Comparison of ENCODE assay signal across 26 mouse cellular contexts in the genomic region with DNA sequence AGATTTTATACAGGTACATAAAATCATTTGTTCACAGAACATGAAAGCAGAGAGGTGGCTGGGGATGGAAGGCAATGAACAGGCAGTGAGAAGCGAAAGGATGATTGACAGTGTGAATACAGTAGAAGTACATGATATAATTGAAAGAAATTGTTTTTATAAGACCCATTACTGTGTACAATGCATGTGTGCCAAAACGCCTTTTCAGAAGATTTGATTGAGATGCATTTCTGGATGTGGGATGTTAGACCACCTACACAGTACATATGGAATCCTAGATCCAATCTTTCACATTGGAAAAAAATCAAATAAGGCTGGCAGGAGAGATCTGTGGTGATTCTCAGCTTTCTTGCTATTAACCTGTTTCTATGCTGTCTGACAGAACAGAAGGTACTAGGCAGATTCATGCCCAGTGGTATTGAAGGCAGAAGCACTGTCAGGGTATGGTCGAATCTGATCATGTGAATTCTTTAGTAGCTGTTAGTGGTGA.
DNase-seq lines count a peak whose midpoint lies in the region; ATAC-seq lines count a peak whose summit lies in the region.
"Had no signal": no experiment of that assay in that cellular context is flagged by ENCODE, and none has a peak within 500 bp of the region (broad histone marks: within the 10 kb centered on the region; RNA-seq: fewer than 3 reads in every experiment).

No protein-coding gene starts in this region.

- H3K4me2 ChIP-seq in forebrain, embryonic 14.5 days (ENCODE audit: low read length) = no peak overlapping the region
- H3K4me2 ChIP-seq: kidney, embryonic 15.5 days; limb, embryonic 12.5 days; liver, embryonic 15.5 days; lung, embryonic 14.5 days had no signal

- H3K9ac ChIP-seq in forebrain, embryonic 14.5 days (ENCODE audit: low read length) = no peak overlapping the region
- H3K9ac ChIP-seq: kidney, embryonic 15.5 days; limb, embryonic 12.5 days; liver, embryonic 15.5 days; lung, embryonic 14.5 days had no signal

- no peak overlapping the region for H3K4me3 ChIP-seq in forebrain, embryonic 14.5 days (ENCODE audit: low read depth, low read length)
- no peak overlapping the region for H3K4me3 ChIP-seq in forebrain, embryonic 10.5 days
- H3K4me3 ChIP-seq: hindbrain, embryonic 10.5 days; kidney, embryonic 15.5 days; limb, embryonic 12.5 days; liver, embryonic 15.5 days had no signal

- no peaks in the 10 kb centered on the region for H3K4me1 ChIP-seq in forebrain, embryonic 14.5 days (ENCODE audit: control insufficient read depth, insufficient read depth, low read length)
- no peaks in the 10 kb centered on the region for H3K4me1 ChIP-seq in forebrain, embryonic 10.5 days
- H3K4me1 ChIP-seq: hindbrain, embryonic 10.5 days; kidney, embryonic 15.5 days; limb, embryonic 12.5 days; liver, embryonic 15.5 days had no signal

- no peak overlapping the region for H3K27ac ChIP-seq in forebrain, embryonic 14.5 days (ENCODE audit: low read depth, low read length)
- no peak overlapping the region for H3K27ac ChIP-seq in forebrain, embryonic 10.5 days
- H3K27ac ChIP-seq: hindbrain, embryonic 10.5 days; kidney, embryonic 15.5 days; limb, embryonic 12.5 days; liver, embryonic 15.5 days had no signal

- 70% methylated on average over 3 of the region's 3 CpGs for WGBS in forebrain, embryonic 14.5 days
- WGBS in forebrain, embryonic 10.5 days = 87% methylated on average over 3 of the region's 3 CpGs

- H3K36me3 ChIP-seq in forebrain, embryonic 14.5 days (ENCODE audit: control insufficient read depth, insufficient read depth, low read length) = no peaks in the 10 kb centered on the region
- H3K36me3 ChIP-seq in forebrain, embryonic 10.5 days (replicated peaks) = no peaks in the 10 kb centered on the region
- H3K36me3 ChIP-seq: hindbrain, embryonic 10.5 days; kidney, embryonic 15.5 days; limb, embryonic 12.5 days; liver, embryonic 15.5 days had no signal

- intact Hi-C loops in left cerebral cortex, postnatal 14 days (cut with DNase I) = no loop called here
- intact Hi-C loops in left cerebral cortex, postnatal 10 days (cut with DNase I) = no loop called here
- intact Hi-C loops in left cerebral cortex, postnatal 25 days (cut with DNase I) = no loop called here

- ATAC-seq in forebrain, embryonic 14.5 days = peak; percentile 72; the same call in 1 of the 2 replicates
- ATAC-seq: activated CD4-positive, CD25-positive, alpha-beta regulatory T cell, adult 4 months; hindbrain, embryonic 16.5 days had no signal

- no peaks in the 10 kb centered on the region for H3K9me3 ChIP-seq in forebrain, embryonic 14.5 days (replicated peaks; ENCODE audit: control insufficient read depth, low read length)
- H3K9me3 ChIP-seq in forebrain, embryonic 10.5 days = no peaks in the 10 kb centered on the region
- H3K9me3 ChIP-seq: hindbrain, embryonic 10.5 days; kidney, embryonic 15.5 days; limb, embryonic 12.5 days; liver, embryonic 15.5 days had no signal

- no peaks in the 10 kb centered on the region for H3K27me3 ChIP-seq in forebrain, embryonic 14.5 days (replicated peaks; ENCODE audit: control insufficient read depth, insufficient read depth, low read length)
- no peaks in the 10 kb centered on the region for H3K27me3 ChIP-seq in forebrain, embryonic 10.5 days (ENCODE audit: poor library complexity, severe bottlenecking)
- H3K27me3 ChIP-seq: CH12.LX; kidney, embryonic 15.5 days; limb, embryonic 12.5 days; liver, embryonic 15.5 days had no signal

- peak; percentile 41 for DNase-seq in forebrain, embryonic 14.5 days (ENCODE audit: low spot score)
- DNase-seq in forebrain, embryonic 10.5 days (ENCODE audit: extremely low spot score, low spot score) = no peak
- DNase-seq in layer of hippocampus, adult 11-12 months (ENCODE audit: low spot score) = peak; percentile 2
- DNase-seq in layer of hippocampus, postnatal 25 days (ENCODE audit: extremely low spot score in 1 of 2, low spot score in 1 of 2) = no peak
- DNase-seq in left cerebral cortex, postnatal 14 days (ENCODE audit: low spot score in 2 of 2) = peak; percentile 2 to 22
- no peak for DNase-seq in left cerebral cortex, postnatal 10 days (ENCODE audit: extremely low spot score in 1 of 2, low spot score in 2 of 2)
- peak; percentile 6 to 67 for DNase-seq in left cerebral cortex, postnatal 25 days (ENCODE audit: low spot score in 2 of 2)
- DNase-seq in retina, embryonic 14.5 days (ENCODE audit: low spot score) = no peak
- DNase-seq: adrenal gland, adult 2 months; adrenal gland, postnatal 36 days; cerebellum, adult 8-10 months; cerebellum, postnatal 25 days; gastrocnemius, postnatal 14 days; heart, postnatal 14 days; kidney, adult 18-20 months; kidney, postnatal 36 days; lung, embryonic 14.5 days; lung, postnatal 14 days; midbrain, embryonic 14.5 days had no signal

Comparison
In these comparisons a context has a peak if more than half of its experiments do, and no peak if none do; other contexts are left out.
1. DNase-seq: peak in forebrain, embryonic 14.5 days (single experiment), layer of hippocampus, adult 11-12 months (single experiment), left cerebral cortex, postnatal 14 days (2 of 2) and left cerebral cortex, postnatal 25 days (2 of 2); none in forebrain, embryonic 10.5 days (single experiment), layer of hippocampus, postnatal 25 days (0 of 2), left cerebral cortex, postnatal 10 days (0 of 2) and retina, embryonic 14.5 days (single experiment).